Mouse (Mus musculus) CD8-positive naive resting alpha-beta T cell, adult 57 days (primary cell): ENCODE data around the gene Klk1. TPM values are rescaled to one million over a fixed set of nuclear protein-coding genes. Genes with fewer than 3 reads are reported as not detected.

Experiments used
- total RNA-seq: library from RNA; stranded (reverse); gene quantifications from one replicate; pipeline ENCODE4 v1.2.4, GENCODE M21; 2023

The Klk1 gene
- not detected for total RNA-seq

GRCm38 (mm10) chr7:44225076-44225475, at the start of gene Klk1:
Klk1 (plus strand) TSS chr7:44225360.

DNA sequence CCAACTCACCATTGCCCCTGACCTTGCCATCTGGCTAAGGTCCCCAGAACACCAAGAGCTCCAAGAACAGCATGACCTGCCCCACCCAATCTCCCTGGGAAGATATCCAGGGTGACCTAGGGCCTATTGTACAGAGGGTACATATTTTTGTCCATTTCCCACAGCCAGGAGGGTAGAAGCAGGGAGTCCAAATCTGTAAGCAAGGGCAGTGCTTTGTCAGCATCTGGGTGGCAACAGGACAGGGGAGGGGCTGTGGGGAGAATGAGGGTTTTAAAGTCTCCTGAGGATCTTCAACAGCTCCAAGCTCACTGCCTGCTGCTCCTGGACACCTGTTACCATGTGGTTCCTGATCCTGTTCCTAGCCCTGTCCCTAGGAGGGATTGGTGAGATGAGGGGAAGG, 37.2 kb upstream of the Klk1 start, which contains the start of gene Klk1b24:
Gene Klk1b24, plus strand, starts transcription at position 301 of the 400 bp plus-strand sequence.

DNA sequence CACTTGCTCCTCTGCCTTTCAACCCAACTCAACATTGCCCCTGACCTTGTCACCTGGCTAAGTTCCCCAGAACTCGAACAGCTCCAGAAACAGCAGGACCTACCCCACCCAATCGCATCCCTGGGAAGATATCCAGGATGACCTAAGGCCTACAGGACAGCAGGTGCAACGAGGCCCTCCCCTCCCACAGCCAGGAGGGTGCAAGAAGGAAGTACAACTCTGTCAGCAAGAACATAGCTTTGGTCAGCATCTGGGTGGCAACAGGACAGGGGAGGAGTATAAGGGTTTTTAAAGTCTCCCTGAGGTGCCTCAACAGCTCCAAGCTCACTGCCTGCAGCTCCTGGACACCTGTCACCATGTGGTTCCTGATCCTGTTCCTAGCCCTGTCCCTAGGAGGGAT, 27.3 kb upstream of the Klk1 start, which contains the start of gene Klk1b3:
Gene Klk1b3, plus strand, starts transcription at position 301 of the 400 bp plus-strand sequence.

GRCm38 (mm10) chr7:44207135-44207534, 18.0 kb upstream of the Klk1 start, which contains the start of gene Klk1b4:
Klk1b4 (plus strand) TSS chr7:44207435.

GRCm38 (mm10) chr7:44215645-44216044, 9.5 kb upstream of the Klk1 start, which contains the start of gene Klk1b5:
Klk1b5 (plus strand) TSS chr7:44215945.

DNA sequence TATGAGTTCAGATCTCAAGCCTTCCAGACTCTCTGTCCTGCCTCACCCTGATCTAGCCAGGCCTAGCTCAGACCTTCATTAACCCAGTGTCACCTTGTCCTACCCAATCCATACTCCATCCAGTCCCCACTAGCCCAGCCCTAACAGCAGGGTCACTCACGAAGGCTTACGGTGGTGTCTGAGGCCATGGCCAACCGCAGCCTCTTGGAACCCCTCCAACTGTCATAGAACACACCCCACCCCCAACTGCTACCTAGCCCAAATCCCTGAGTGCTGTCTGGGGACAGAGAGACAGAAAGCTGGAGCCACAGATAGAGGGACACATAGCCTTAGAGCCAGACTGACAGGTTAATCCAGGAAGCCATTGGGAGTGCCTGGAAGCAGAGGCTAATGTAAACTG, 10.7 kb downstream of the Klk1 start, which contains the start of gene Gm36864:
Gene Gm36864, plus strand, starts transcription at position 269 of the 400 bp plus-strand sequence.

GRCm38 (mm10) chr7:44246055-44246983, 21.2 kb downstream of the Klk1 start, which contains the start of the genes 1700028J19Rik and 2410002F23Rik:
1700028J19Rik (minus strand) TSS chr7:44246695.
2410002F23Rik (plus strand) TSS chr7:44246722.

DNA sequence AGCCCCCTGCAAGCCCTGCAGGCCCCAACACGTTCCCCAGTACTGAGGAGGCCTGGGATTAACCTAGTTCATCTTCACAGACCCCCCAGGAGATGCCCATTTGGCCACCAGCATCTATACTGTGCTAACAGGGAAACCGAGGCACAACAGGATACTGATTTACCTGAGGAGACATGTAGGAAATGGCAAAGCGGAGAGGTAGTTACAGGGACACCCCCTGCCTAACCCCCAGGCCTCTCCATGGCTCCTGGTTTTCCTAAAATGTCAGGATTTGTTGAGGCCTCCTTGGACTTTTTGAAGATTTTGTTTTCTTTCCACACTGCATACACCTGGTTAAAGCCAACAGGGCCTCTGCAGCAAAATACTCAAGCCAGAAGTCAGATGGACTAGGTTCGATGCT, 32.1 kb downstream of the Klk1 start, which contains the start of gene Acp4:
Gene Acp4, minus strand, starts transcription at position 101 of the 400 bp plus-strand sequence.

GRCm38 (mm10) chr7:44261147-44261546, 36.0 kb downstream of the Klk1 start, which contains the start of gene Gm15517:
Gm15517 (plus strand) TSS chr7:44261447.

Other genes starting within 250 kb of the Klk1 start
- gene Klk1b9, start 249.3 kb upstream of the Klk1 start, total RNA-seq = not detected
- not detected for gene Klk1b11, start 229.5 kb upstream of the Klk1 start, total RNA-seq
- not detected for gene Klk1b26, start 213.2 kb upstream of the Klk1 start, total RNA-seq
- gene Klk1b27, start 173.1 kb upstream of the Klk1 start, total RNA-seq = not detected
- gene Klk1b21, start 123.0 kb upstream of the Klk1 start, total RNA-seq = not detected
- not detected for gene Klk1b22, start 112.7 kb upstream of the Klk1 start, total RNA-seq
- gene Klk1b16, start 88.6 kb upstream of the Klk1 start, total RNA-seq = not detected
- not detected for gene Klk1b24, start 37.1 kb upstream of the Klk1 start, total RNA-seq
- not detected for gene Klk1b3, start 27.2 kb upstream of the Klk1 start, total RNA-seq
- gene Klk1b4, start 17.9 kb upstream of the Klk1 start, total RNA-seq = not detected
- not detected for gene Klk1b5, start 9.4 kb upstream of the Klk1 start, total RNA-seq
- gene Gm36864, start 10.8 kb downstream of the Klk1 start, total RNA-seq = not detected
- 1.9 TPM for gene 1700028J19Rik, start 21.3 kb downstream of the Klk1 start, total RNA-seq
- gene 2410002F23Rik, start 21.4 kb downstream of the Klk1 start, total RNA-seq = 245 TPM
- not detected for gene Acp4, start 32.0 kb downstream of the Klk1 start, total RNA-seq
- gene Gm15517, start 36.1 kb downstream of the Klk1 start, total RNA-seq = not detected
- 0.89 TPM for gene Clec11a, start 81.5 kb downstream of the Klk1 start, total RNA-seq
- 2.8 TPM for gene Shank1, start 84.9 kb downstream of the Klk1 start, total RNA-seq
- gene Syt3, start 158.7 kb downstream of the Klk1 start, total RNA-seq = not detected
- gene 1700008O03Rik, start 160.5 kb downstream of the Klk1 start, total RNA-seq = not detected
- gene Lrrc4b, start 203.7 kb downstream of the Klk1 start, total RNA-seq = not detected
- gene Aspdh, start 240.0 kb downstream of the Klk1 start, total RNA-seq = not detected
- gene Josd2, start 242.6 kb downstream of the Klk1 start, total RNA-seq = 46.8 TPM